Mouse (Mus musculus) hindbrain, postnatal 0 days (tissue): ENCODE data around the gene Exph5. TPM values are rescaled to one million over a fixed set of nuclear protein-coding genes. Genes with fewer than 3 reads are reported as not detected.

Experiments
- ATAC-seq: fragments of 200-750 bp; cut with Nextera tagmentation; 2 replicates; pipeline ENCODE4 v1.8.0; 2017; ENCODE audit warnings: mild to moderate bottlenecking, moderate TSS enrichment, moderate library complexity
- DNase-seq: peaks from one replicate; pipeline ENCODE4 v3.0.0-alpha.2; 2015; ENCODE audit warnings: low spot score
- H3K27ac ChIP-seq: fragments of 300-500 bp; sonication (generic); 2 replicates; pipeline ENCODE4 v1.5.1; 2014; ENCODE audit warnings: mild to moderate bottlenecking
- H3K27me3 ChIP-seq: fragments of 300-500 bp; sonication (generic); 2 replicates; pipeline ENCODE4 v1.6.1; 2014; ENCODE audit warnings: low read length, mixed read lengths; ENCODE audit not compliant: insufficient read depth
- H3K36me3 ChIP-seq: fragments of 300-500 bp; sonication (generic); 2 replicates; pipeline ENCODE4 v1.6.1; 2014; ENCODE audit warnings: low read length, mixed read lengths; ENCODE audit not compliant: insufficient read depth
- H3K4me1 ChIP-seq: fragments of 300-500 bp; sonication (generic); 2 replicates; pipeline ENCODE4 v1.6.1; 2014; ENCODE audit warnings: antibody characterized with exemption, low read length, mixed read lengths; ENCODE audit not compliant: insufficient read depth
- H3K4me2 ChIP-seq: fragments of 300-500 bp; sonication (generic); 2 replicates; pipeline ENCODE4 v1.6.1; 2014; ENCODE audit warnings: low read depth, mild to moderate bottlenecking, low read length, moderate library complexity, mixed read lengths
- H3K4me3 ChIP-seq: fragments of 300-500 bp; sonication (generic); 2 replicates; pipeline ENCODE4 v1.5.1; 2014; ENCODE audit warnings: low read length
- H3K9ac ChIP-seq: fragments of 300-500 bp; sonication (generic); replicated peaks from 2 replicates; pipeline ENCODE4 v1.6.1; 2014; ENCODE audit warnings: mild to moderate bottlenecking, low read length, moderate library complexity, mixed read lengths
- H3K9me3 ChIP-seq: fragments of 300-500 bp; sonication (generic); 2 replicates; pipeline ENCODE4 v1.6.1; 2016; ENCODE audit warnings: low read length, mixed read lengths
- CTCF ChIP-seq: IDR thresholded peaks from 2 replicates; pipeline ENCODE4 v1.5.1; 2016; ENCODE audit warnings: antibody characterized with exemption, control low read depth, low read depth
- WGBS: fragments of 180-500 bp; shearing (Covaris S2); extraction: QIAGEN DNeasy Blood & Tissue Kit; methylation state at CpG from one replicate; pipeline ENCODE4 v1.1.7; 2014; 5-methylcytosine and 5-hydroxymethylcytosine counted together
- microRNA-seq, 2 experiments: library from miRNA; unstranded; fragments of <30 nt; microRNA quantifications; one replicate each; pipeline ENCODE4; 2016
- polyA plus RNA-seq: library from polyadenylated mRNA; unstranded; fragments of >200 nt; fragmentation: Nextera tagmentation; extraction: Ambion mirVana; gene quantifications from 2 replicates; pipeline ENCODE4 v1.2.1, GENCODE M21; 2015
- total RNA-seq: library from RNA; depleted of rRNA; stranded (reverse); fragments of >200 nt; gene quantifications from 2 replicates; pipeline ENCODE4 v1.2.3, GENCODE M21; 2014; rRNA removed

Exph5 gene
- total and polyA plus RNA-seq, 2 experiments from 2014 or later = 0.36 to 0.99 TPM

- Histone ChIP-seq H3K4me2 (no peak overlapping the region), H3K9me3 (no peaks in the 10 kb centered on the region), H3K27me3 (no peaks in the 10 kb centered on the region), H3K27ac (no peak overlapping the region), H3K36me3 (no peaks in the 10 kb centered on the region), H3K4me1 (0 out of 2 replicates have a peak, but pooled peaks cover 3% of the 10 kb centered on the region), H3K4me3 (no peak overlapping the region), H3K9ac (no peak overlapping the region)
- DNase-seq (no peak), ATAC-seq (no peak)
- 80% methylated on average over 9 of the region's 9 CpGs for WGBS
- no peak for TF ChIP-seq CTCF
Measured at GRCm38 (mm10) chr9:53422133-53422896, 120.8 kb downstream of the Exph5 start.

- Histone ChIP-seq H3K27ac (no peak overlapping the region), H3K27me3 (no peaks in the 10 kb centered on the region), H3K9ac (no peak overlapping the region), H3K4me2 (no peak overlapping the region), H3K9me3 (no peaks in the 10 kb centered on the region), H3K36me3 (no peaks in the 10 kb centered on the region), H3K4me3 (no peak overlapping the region), H3K4me1 (0 out of 2 replicates have a peak, but pooled peaks cover 3% of the 10 kb centered on the region)
- TF ChIP-seq CTCF = no peak
- DNase-seq = no peak
- WGBS = 90% methylated on average over 3 of the region's 3 CpGs
- ATAC-seq = no peak
Measured at GRCm38 (mm10) chr9:53426726-53427125, 125.3 kb downstream of the Exph5 start.

Small RNA genes within 50 kb of the gene (microRNA-seq; reads per million reads assigned to microRNA genes)
- 0 reads per million in 2 experiments for gene Mir130c

Other genes starting within 250 kb of the Exph5 start
- 6.8 and 6.9 TPM in 2 replicates for gene Ddx10, start 53.6 kb upstream of the Exph5 start, total RNA-seq
- 18.9 and 22.1 TPM in 2 replicates for gene Ddx10, start 53.6 kb upstream of the Exph5 start, polyA plus RNA-seq
- 5.5 and 6.8 TPM in 2 replicates for gene Kdelc2, start 82.4 kb downstream of the Exph5 start, total RNA-seq
- gene Kdelc2, start 82.4 kb downstream of the Exph5 start, polyA plus RNA-seq = 8.1 and 8.7 TPM in 2 replicates
- gene 4930550C14Rik, start 100.7 kb downstream of the Exph5 start, total RNA-seq = 0.18 and 0.26 TPM in 2 replicates
- gene 4930550C14Rik, start 100.7 kb downstream of the Exph5 start, polyA plus RNA-seq = 0.49 and 0.59 TPM in 2 replicates
- 6.4 and 10.8 TPM in 2 replicates for gene Atm, start 235.1 kb downstream of the Exph5 start, total RNA-seq
- gene Atm, start 235.1 kb downstream of the Exph5 start, polyA plus RNA-seq = 6.4 and 7.3 TPM in 2 replicates
- gene Npat, start 235.4 kb downstream of the Exph5 start, total RNA-seq = 10.7 and 24.1 TPM in 2 replicates
- 8.1 and 8.9 TPM in 2 replicates for gene Npat, start 235.4 kb downstream of the Exph5 start, polyA plus RNA-seq